In the genomic region with DNA sequence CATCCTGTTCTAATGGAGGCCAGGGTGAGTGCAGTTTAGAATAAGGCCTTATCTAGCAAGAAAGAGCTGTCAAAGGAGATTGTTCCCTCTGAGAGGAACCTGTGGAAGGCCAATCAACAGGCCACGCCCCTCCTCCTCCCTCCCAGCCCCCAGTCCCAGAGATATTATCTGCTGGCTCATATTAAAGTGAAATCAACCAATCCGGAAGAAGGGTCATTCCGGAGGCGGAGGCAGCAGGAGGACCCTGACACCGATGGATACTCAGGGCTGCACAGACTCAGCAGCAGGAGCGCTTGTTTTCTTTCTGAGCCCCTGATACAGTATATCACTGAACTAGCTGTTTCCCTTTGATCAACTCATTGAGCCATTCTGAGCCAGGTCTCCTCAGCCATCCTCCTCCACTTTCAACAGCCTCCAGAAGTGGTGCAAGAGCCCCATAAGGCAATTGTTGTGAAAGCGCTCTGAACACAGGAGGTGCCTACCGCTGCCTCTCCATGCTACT, we compare ENCODE assay signal across 9 mouse cellular contexts. TPM values are rescaled to one million over a fixed set of nuclear protein-coding genes. Genes with fewer than 3 reads are reported as not detected.
DNase-seq lines count a peak whose midpoint lies in the region; ATAC-seq and TF ChIP-seq lines count a peak whose summit lies in the region.
"Had no signal": no experiment of that assay in that cellular context is flagged by ENCODE, and none has a peak within 500 bp of the region (broad histone marks: within the 10 kb centered on the region; RNA-seq: fewer than 3 reads in every experiment).

No protein-coding gene starts in this region.

- H3K9ac ChIP-seq in heart, postnatal 0 days (replicated peaks; ENCODE audit: low read depth, low read length) = no peak overlapping the region
- no peak overlapping the region for H3K9ac ChIP-seq in limb, embryonic 14.5 days (ENCODE audit: low read depth, low read length, severe bottlenecking)
- peak overlapping the region; percentile 37; the same call in 1 of the 2 replicates for H3K9ac ChIP-seq in midbrain, embryonic 13.5 days (replicated peaks)

- no peak for TF ChIP-seq EP300 in heart, postnatal 0 days (IDR thresholded peaks at IDR 0.05; ENCODE audit: low read depth)

- H3K4me2 ChIP-seq in heart, postnatal 0 days (ENCODE audit: low read depth, low read length) = peak overlapping the region; percentile 82
- H3K4me2 ChIP-seq in limb, embryonic 14.5 days (replicated peaks; ENCODE audit: low read depth, low read length, severe bottlenecking) = 0 out of 2 replicates have a peak overlapping the region, but pooled peaks have one; percentile 7
- peak overlapping the region; percentile 80 for H3K4me2 ChIP-seq in midbrain, embryonic 13.5 days (replicated peaks)

- peak; percentile 84 for DNase-seq in heart, embryonic 10.5 days (ENCODE audit: low spot score)
- no peak for DNase-seq in heart, postnatal 14 days
- DNase-seq in c-Kit-positive CD71-positive TER-119-negative erythroid progenitor cells, embryonic 14.5 days (ENCODE audit: low read depth) = peak; percentile 70
- DNase-seq in heart, postnatal 0 days (ENCODE audit: low spot score) = no peak
- no peak for DNase-seq in limb, embryonic 14.5 days (ENCODE audit: low spot score)
- DNase-seq in layer of hippocampus, postnatal 25 days (ENCODE audit: extremely low spot score in 1 of 2, low spot score in 1 of 2) = no peak
- no peak for DNase-seq in layer of hippocampus, adult 11-12 months (ENCODE audit: low spot score)

- no peaks in the 10 kb centered on the region for H3K27me3 ChIP-seq in heart, embryonic 10.5 days (ENCODE audit: insufficient read depth, poor library complexity, severe bottlenecking)
- H3K27me3 ChIP-seq in heart, postnatal 0 days (ENCODE audit: control insufficient read depth, insufficient read depth, low read length) = no peaks in the 10 kb centered on the region
- H3K27me3 ChIP-seq in limb, embryonic 14.5 days (ENCODE audit: control insufficient read depth, insufficient read depth, low read length) = peaks cover 19% of the 10 kb centered on the region
- no peaks in the 10 kb centered on the region for H3K27me3 ChIP-seq in midbrain, embryonic 13.5 days
- H3K27me3 ChIP-seq: Patski had no signal

- H3K4me1 ChIP-seq in heart, embryonic 10.5 days = peaks cover 27% of the 10 kb centered on the region
- peaks cover 11% of the 10 kb centered on the region; the same call in 1 of the 2 replicates for H3K4me1 ChIP-seq in heart, postnatal 0 days (ENCODE audit: control insufficient read depth, insufficient read depth)
- peaks cover 12% of the 10 kb centered on the region; the same call in 1 of the 2 replicates for H3K4me1 ChIP-seq in limb, embryonic 14.5 days (ENCODE audit: control insufficient read depth, insufficient read depth, low read length)
- peaks cover 71% of the 10 kb centered on the region for H3K4me1 ChIP-seq in midbrain, embryonic 13.5 days (replicated peaks)

- peak overlapping the region; percentile 65 for H3K27ac ChIP-seq in heart, embryonic 10.5 days
- no peak overlapping the region for H3K27ac ChIP-seq in heart, postnatal 0 days (ENCODE audit: low read depth)
- no peak overlapping the region for H3K27ac ChIP-seq in limb, embryonic 14.5 days (replicated peaks; ENCODE audit: low read depth, low read length)
- no peak overlapping the region for H3K27ac ChIP-seq in midbrain, embryonic 13.5 days

- intact Hi-C loops in heart, postnatal 14 days (cut with DNase I) = loop anchor here (5.0 kb wide), 3 partner anchors 48 to 167 kb away; no protein-coding TSS in a partner anchor

- no peak for TF ChIP-seq CTCF in heart, postnatal 0 days (IDR thresholded peaks at IDR 0.05; ENCODE audit: low read depth)

- no peak for TF ChIP-seq POLR2A in limb, embryonic 14.5 days (IDR thresholded peaks at IDR 0.05; ENCODE audit: borderline replicate concordance, extremely low read depth, insufficient read depth, insufficient read length)

- H3K9me3 ChIP-seq in heart, embryonic 10.5 days = no peaks in the 10 kb centered on the region
- H3K9me3 ChIP-seq in heart, postnatal 0 days (replicated peaks; ENCODE audit: control insufficient read depth, low read length) = no peaks in the 10 kb centered on the region
- H3K9me3 ChIP-seq in limb, embryonic 14.5 days (ENCODE audit: control insufficient read depth, low read length) = no peaks in the 10 kb centered on the region
- H3K9me3 ChIP-seq in midbrain, embryonic 13.5 days = no peaks in the 10 kb centered on the region

- WGBS in heart, embryonic 10.5 days = 6% methylated on average over 8 of the region's 8 CpGs
- WGBS in heart, postnatal 0 days = 20% methylated on average over 8 of the region's 8 CpGs
- WGBS in limb, embryonic 14.5 days = 20% methylated on average over 8 of the region's 8 CpGs
- 24% methylated on average over 8 of the region's 8 CpGs for WGBS in midbrain, embryonic 13.5 days

- ATAC-seq in heart, postnatal 0 days (ENCODE audit: insufficient read depth, low read depth) = no peak
- no peak for ATAC-seq in limb, embryonic 14.5 days (ENCODE audit: low FRiP score, low read depth)
- no peak for ATAC-seq in midbrain, embryonic 13.5 days
- ATAC-seq: Patski had no signal

- no peaks in the 10 kb centered on the region for H3K36me3 ChIP-seq in heart, embryonic 10.5 days
- H3K36me3 ChIP-seq in heart, postnatal 0 days (replicated peaks; ENCODE audit: control insufficient read depth, insufficient read depth, low read length) = no peaks in the 10 kb centered on the region
- no peaks in the 10 kb centered on the region for H3K36me3 ChIP-seq in limb, embryonic 14.5 days (ENCODE audit: control insufficient read depth, insufficient read depth, low read length)
- no peaks in the 10 kb centered on the region for H3K36me3 ChIP-seq in midbrain, embryonic 13.5 days

- H3K4me3 ChIP-seq in heart, embryonic 10.5 days = peak overlapping the region; percentile 47
- peak overlapping the region; percentile 98; the same call in 1 of the 2 replicates for H3K4me3 ChIP-seq in heart, postnatal 0 days (ENCODE audit: low read depth, low read length)
- no peak overlapping the region for H3K4me3 ChIP-seq in limb, embryonic 14.5 days (replicated peaks; ENCODE audit: low read length)
- H3K4me3 ChIP-seq in midbrain, embryonic 13.5 days (replicated peaks) = peak overlapping the region; percentile 89

RNA-seq across cellular contexts. Expression of a gene that starts 2.0 kb away (rescaled TPM):
- 16.2 and 19.9 TPM in 2 replicates for polyA plus RNA-seq in heart, embryonic 10.5 days (2016; fragmentation: Nextera tagmentation; extraction: Ambion mirVana)
- 10 to 100 TPM; 17.2 to 19.6 TPM for total RNA-seq in heart, postnatal 14 days (2021)
- 17.0 and 34.2 TPM in 2 replicates for total RNA-seq in heart, postnatal 0 days (2014; rRNA removed; ENCODE audit: low replicate concordance)
- polyA plus RNA-seq in heart, postnatal 0 days (2015; fragmentation: Nextera tagmentation; extraction: Ambion mirVana) = 5.8 and 7.5 TPM in 2 replicates
- 7.1 and 7.3 TPM in 2 replicates for polyA plus RNA-seq in limb, embryonic 14.5 days (2012; rRNA removed)
- 6.9 and 9.0 TPM in 2 replicates for polyA plus RNA-seq in limb, embryonic 14.5 days (2014; fragmentation: Nextera tagmentation; extraction: Ambion mirVana)
- 36.4 and 38.5 TPM in 2 replicates for polyA plus RNA-seq in midbrain, embryonic 13.5 days (2015; fragmentation: Nextera tagmentation; extraction: Ambion mirVana)
- total RNA-seq in layer of hippocampus, postnatal 25 days (2021) = 100 to 1,000 TPM; 162 to 182 TPM

Comparison
In these comparisons a context has a peak if more than half of its experiments do, and no peak if none do; other contexts are left out.
1. DNase-seq: peak in heart, embryonic 10.5 days (single experiment) and c-Kit-positive CD71-positive TER-119-negative erythroid progenitor cells, embryonic 14.5 days (single experiment); none in heart, postnatal 14 days (0 of 2), heart, postnatal 0 days (single experiment), limb, embryonic 14.5 days (single experiment), layer of hippocampus, postnatal 25 days (0 of 2) and layer of hippocampus, adult 11-12 months (single experiment).
2. H3K4me2 ChIP-seq: peak in every context shown above with its lines; median percentile 82 in heart, postnatal 0 days; 80 in midbrain, embryonic 13.5 days; 7 in limb, embryonic 14.5 days.